Mouse (Mus musculus) T-helper 17 cell (primary cell): Measurements from ENCODE around the gene Tmem234.

ENCODE experiments used
- in situ Hi-C, 2 experiments: fragments of 300-600 bp; cut with MboI, MseI; formaldehyde crosslinking; loops; 1 replicate in 1 of 2; 2 replicates in 1 of 2; pipeline ENCODE4 v1.15.1; 2025; ENCODE audit warnings: high pct_unique_total_duplicates in 2 of 2

The Tmem234 gene

DNA sequence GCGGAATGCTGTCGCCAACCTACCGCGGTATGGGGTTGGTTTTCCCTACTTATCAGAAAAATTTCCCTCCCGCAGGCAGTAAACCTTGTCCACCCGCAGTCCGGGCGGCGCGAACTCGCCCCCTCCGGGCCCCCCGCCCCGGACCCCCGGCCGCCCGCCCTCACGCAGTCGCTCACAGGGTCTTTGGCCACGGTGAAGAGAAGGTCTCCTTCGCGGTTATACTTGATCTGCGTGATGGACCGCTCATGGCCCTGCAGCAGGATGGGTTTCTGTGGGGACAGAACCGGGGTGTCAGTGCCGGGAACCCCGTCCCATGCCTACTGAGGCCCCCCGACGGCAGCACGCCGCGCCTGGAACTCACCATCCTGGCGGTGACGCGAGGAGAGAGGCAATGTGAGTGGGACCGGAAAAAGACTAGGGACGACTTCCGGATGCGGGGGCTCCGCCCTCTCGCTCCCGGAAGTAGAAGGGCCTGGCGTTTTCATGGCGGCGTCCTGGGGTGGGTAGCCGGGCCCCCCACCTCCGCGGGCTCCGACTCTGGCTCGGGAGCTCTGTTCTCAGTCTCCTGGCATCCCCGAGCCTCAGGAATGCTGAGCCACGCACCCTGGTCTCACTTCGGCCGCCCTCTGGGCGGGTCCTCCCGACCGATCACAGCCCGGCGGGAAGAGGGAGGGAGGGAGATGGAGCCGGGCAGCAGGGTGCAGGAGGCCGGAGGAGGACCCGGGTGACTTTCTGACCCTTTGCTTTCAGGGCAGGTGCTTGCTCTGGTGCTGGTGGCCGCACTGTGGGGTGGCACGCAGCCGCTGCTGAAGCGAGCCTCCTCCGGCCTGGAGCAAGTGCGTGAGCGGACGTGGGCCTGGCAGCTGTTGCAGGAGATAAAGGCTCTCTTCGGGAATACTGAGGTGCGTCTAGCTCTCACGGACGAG is at the start of gene Tmem234, which contains the start of gene Eif3i:
Gene Tmem234 (plus strand): TSS at position 436 of the 926 bp plus-strand sequence.
Gene Eif3i (minus strand): TSS at position 416 of the 926 bp plus-strand sequence.
- in situ Hi-C loops: loop anchor here (5.0 to 10.0 kb wide), 2 partner anchors 43 to 46 kb away; no protein-coding TSS in a partner anchor

DNA sequence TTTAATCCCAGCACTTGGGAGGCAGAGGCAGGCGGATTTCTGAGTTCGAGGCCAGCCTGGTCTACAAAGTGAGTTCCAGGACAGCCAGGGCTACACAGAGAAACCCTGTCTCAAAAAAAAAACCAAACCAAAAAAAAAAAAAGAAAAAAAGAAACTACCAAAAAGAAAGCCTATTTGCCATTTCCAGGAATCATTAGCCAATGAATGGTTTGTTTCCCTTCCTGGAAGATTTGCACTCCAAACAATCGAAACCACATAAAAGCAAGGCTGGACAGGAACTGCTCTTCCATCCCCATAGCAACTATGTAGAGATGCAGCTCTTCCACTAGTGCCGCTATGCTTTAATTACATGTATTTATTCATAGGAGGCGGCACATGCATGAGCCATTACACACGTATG is 46.0 kb upstream of the Tmem234 start:
- in situ Hi-C loops: loop anchor here in 1 of 2 experiments (10.0 kb wide), 1 partner anchor 50 kb away; the partner anchor contains the start of genes Eif3i and Tmem234

DNA sequence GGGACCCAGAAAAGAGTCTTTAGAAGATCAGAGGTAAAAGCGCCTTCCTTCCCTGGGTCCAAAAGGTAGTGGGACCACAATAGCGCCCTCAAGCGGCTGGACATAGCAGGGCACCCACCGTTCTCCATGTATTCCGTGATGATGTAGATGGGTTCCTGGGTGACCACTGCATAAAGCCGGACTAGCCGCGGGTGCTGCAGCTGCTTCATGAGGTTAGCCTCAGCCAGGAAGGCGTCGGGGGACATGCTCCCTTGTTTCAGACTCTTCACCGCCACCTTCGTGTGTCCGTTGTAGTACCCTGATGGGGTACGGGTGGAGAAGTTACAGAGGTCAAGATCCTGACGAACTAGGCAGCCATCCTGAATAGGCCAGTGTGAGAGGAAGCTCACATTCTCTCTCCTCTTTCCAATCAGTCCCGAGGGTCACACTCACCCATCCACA is 45.0 kb upstream of the Tmem234 start:
- in situ Hi-C loops: loop anchor here (5.0 to 10.0 kb wide), 2 partner anchors 47 to 49 kb away; partner anchors contain the start of genes Eif3i (in 2 of the 2) and Tmem234 (in 2 of the 2)

DNA sequence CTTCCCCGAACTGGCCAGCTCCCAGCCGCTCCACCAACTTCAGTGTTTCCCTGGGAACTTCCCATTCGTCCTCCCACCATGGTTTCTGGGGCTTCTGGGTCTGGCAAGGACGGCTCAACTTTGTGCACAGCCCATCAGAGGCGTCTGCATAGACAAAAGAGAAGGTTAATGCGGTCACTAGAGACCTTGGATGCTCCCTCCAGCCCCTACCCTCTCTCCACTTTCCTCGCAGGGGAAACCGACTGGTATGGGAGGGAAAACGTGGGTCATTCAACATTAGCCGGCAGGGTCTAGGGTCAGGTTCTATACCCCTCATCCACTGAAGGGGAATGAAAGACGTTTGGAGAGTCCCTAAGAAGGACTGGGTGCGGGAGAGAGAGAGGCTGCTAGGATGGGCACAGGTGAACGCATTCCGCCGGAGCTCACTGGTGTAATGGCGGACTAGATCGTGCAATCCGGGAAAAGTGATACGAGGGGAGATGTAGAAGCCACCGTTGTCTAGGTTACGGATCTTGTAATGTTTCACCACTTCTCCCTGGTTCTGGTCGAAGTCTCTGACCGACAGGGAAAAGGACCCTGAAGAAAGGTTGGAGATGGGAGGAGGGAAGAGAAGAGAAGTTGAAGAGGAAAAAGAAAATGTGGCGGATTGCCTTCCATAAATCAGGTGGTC is 44.5 kb upstream of the Tmem234 start:
- in situ Hi-C loops: loop anchor here (5.0 to 10.0 kb wide), 2 partner anchors 46 to 49 kb away; partner anchors contain the start of genes Eif3i (in 2 of the 2) and Tmem234 (in 2 of the 2)

DNA sequence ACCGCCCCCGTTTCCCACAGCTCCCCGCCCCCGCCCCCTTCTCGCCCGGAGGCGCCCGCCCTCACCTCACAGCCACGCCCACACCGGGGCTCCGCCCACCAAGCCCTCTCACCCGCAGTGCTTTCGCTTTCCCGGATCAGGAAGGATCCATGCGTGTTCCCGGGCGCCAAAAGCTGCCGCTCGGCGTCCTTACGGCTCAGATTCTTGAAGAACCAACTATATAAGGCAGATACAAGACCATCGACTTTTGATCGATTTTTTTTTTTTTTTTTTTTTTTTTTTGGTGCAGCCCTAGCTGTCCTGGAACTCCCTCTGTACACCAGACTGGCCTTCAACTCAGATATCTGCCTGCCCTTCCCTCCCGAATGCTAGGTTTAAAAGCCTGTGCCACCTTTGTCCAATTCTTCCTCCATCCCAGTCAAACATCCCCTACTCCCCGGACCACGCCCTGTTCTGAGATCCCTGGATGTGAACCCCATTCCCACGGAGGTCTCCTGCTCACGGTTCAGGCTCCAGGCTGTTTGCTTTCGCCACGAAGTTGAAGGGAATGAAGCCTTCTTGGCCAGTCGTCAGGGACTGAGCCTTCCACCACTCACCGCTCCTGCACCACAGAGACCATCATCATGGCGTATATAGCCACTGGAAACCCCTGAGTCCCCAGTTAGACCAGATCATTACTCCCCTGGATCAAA is 43.8 kb upstream of the Tmem234 start:
- in situ Hi-C loops: loop anchor here (5.0 to 10.0 kb wide), 2 partner anchors 46 to 48 kb away; partner anchors contain the start of genes Eif3i (in 2 of the 2) and Tmem234 (in 2 of the 2)

DNA sequence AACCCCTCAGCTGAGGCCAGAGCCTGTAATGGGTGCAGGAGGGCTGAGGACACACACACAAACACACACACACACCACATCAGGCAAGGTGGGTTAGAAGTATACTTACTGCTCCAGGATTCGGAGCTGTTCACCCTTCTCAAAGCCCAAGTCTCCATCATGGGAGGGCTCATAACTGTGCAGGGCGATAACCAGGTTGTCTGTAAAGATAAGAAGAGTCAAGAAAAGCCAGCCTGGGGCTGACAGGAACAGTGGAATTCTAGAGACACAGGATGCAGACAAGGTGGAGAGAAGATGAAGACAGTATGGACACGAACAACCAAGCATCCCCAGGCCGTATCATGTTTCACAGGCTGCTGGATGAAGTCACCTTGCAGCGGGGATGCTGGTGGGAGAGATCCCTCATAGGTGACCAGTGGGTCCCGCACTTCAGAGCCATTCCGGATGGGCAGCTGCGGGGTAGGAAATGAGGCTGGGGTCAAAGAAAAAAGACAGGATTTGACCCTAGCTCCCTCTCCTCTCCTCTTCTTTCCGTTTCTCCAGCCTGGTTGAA is 43.1 kb upstream of the Tmem234 start:
- in situ Hi-C loops: loop anchor here (5.0 to 10.0 kb wide), 2 partner anchors 45 to 47 kb away; partner anchors contain the start of genes Eif3i (in 2 of the 2) and Tmem234 (in 2 of the 2)

DNA sequence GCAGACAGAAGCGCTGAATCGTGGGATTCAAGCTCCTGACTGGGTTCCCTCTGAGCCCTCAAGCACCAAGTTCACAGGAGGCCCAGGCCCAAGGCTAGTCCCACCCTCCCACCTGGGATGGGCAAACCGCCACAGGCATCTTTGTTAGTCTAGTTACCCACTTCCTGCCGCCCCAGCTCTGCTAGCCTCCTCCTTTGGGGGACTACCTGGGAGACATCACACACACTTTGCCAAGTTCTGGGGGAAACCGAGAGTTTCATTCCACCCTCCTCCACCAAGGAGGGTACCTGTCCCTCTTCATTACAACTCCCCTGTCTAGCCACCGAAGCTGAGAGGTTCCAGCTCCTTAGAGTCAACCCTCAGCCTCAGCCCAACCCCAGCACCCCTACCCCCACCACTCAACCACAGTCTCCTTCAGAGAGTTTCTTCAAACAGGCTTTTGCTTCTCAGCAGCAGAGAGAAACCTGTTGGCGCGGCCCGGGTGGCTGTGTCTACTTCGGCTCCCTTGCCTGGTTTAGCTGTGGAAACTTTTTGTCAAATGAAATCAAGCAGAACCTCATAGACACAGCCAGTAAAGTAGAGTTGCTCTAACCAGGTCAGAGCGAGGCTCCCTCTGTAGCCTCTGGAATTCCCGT is 42.0 kb upstream of the Tmem234 start:
- in situ Hi-C loops: loop anchor here (5.0 to 10.0 kb wide), 2 partner anchors 44 to 46 kb away; partner anchors contain the start of genes Eif3i (in 2 of the 2) and Tmem234 (in 2 of the 2)

DNA sequence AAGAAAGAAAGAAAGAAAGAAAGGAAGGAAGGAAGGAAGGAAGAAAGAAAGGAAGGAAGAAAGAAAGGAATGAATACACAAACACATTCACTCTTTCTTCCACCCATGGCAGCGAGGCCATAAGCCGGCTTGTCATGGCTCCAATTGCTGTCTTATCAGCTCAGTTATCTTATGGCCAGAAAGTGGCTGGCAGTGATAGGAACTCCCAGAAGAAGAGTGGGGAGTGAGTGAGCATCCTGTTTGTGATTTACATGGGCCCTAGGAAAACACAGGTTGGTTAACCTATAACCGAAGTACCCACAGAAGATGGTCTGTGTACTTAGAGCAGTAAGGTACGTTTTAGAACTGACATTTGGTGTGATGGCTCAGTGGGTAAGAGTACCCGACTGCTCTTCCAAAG is 39.3 kb upstream of the Tmem234 start:
- in situ Hi-C loops: no loop called here

DNA sequence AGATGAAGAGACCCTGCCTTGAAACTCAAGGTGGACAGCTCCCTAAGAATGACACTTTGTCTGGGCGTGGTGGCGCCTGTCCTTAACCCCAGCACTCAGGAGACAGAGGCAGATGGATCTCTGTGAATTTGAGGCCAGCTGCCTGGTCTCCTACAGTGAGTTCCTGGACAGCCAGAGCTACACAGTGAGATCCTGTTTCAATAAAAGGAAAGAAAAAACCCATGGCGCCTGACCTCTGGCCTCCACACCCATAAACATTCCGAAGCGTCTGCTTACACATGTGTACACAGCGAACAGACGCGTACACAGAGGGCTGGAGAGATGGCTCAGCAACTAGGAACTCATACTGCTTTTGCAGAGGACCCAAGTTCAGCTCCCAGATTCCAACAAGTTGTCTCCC is 36.8 kb upstream of the Tmem234 start:
- in situ Hi-C loops: no loop called here

DNA sequence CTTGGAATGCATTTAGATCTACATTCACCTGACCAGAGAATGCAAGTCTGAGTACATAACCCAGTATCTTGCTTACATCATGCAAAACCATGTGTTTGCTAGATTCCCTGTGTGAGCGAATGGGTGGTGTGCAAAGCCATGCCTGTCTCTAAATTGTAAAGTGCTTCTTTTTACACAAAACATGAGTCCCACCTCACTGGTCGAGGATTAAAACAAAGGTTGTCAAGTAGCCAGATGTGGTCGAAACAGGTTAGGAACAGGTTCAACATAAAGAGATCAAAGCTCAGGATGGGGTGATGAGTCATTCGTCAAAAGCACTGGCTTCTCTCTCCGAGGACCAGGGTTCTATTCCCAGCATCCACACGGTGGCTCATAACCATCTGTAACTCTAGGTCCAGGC is 35.3 kb upstream of the Tmem234 start:
- in situ Hi-C loops: no loop called here

DNA sequence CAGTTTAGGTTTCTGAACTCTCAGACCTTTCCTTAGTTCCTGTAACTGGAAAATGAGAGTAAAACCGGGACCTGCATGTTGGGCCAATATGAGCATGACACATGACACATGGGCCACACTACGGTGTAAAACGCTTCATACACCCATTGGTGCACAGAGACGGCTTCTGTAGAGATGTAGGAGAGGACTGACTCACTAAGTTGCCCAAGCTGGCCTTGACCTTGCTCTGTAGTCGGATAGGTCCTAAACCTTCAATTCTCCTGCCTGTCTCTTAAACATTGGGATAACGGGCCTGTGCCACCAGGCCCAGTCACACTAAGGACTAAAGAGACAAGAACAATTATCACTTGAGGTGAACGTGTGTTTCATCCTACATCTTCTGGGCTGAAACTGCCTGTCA is 32.1 kb upstream of the Tmem234 start:
- in situ Hi-C loops: no loop called here

DNA sequence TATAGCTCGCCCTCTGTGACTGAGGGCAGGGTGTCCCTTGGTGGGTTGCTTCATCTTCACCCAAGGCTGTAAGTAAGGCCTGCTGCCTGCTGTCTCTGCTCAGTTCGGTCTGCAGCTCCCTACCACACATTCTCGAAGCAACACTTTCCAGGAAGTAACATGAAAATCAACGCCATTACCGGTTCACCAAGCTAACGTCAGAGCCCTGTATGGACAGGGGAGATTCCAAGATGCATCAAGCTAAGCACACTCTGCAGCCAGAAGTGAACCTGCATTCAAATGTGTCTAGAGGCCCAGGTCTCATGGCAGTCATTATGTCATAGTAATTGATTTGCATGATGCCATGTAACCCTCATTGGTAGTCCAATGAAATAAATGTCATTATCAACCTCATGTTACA is 30.4 kb upstream of the Tmem234 start:
- in situ Hi-C loops: no loop called here

DNA sequence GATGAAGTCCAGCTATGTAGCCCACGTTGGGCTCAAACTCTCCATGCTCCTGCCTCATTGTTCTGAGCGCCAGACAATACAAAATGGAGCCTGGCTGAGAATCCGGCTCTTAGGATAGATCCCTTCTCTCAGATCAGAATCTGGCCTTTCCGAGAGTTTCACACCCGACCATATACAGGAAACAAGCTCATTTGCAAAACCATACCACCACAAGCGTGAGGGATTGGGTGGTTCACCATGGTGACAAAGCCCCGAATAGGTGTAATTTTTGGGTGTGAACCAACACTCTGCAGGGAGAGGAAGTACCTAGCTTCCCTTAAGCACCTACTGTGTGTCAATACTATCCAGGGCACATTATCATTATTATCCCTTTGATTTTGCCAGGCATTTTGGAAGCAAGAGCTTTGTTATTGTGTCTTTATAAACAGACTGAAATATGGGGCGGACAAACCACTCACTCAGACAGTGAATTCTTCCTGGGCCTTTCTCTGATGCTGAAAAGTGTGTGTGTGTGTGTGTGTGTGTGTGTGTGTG is 28.9 kb upstream of the Tmem234 start:
- in situ Hi-C loops: no loop called here

DNA sequence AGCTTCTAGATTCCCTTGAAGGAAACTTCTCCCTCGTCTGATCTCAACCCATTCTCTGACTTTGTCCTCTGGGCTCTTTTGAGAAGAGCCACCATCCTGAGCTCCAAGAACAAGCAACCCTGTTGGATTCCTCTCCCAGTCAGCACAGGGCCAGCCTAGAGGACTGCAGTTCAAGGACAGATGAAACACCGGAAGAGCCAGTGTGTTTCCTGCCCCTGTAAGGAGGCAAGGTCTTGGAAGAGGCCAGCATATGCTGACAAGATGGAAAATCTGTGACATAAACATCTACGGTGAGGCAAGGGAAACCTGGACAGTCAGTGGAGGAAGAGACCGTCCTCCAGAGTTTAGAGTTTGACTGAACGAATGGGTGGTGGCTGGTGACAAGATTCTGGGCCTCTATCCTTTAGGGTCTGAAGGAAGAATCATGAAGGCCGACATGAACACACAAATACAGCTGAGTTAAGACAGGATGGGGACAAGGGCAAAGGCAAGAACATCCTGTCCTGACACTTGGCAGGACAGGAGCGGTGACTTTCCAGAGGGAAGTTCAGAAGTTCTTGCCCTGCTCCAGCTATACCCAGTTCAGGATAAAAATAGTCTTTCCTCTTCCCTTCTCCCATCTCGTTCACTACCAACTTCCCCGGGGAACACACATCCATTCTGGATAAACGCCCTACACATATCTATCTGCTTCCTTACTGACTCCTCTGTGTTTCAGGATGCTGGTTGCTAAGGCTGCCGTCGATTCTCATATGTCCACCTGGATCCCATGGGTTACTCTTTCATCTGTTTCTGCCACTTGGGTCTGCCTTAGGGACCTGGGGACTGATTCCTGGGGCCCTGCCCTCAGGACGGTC is 28.0 kb upstream of the Tmem234 start:
- in situ Hi-C loops: no loop called here

DNA sequence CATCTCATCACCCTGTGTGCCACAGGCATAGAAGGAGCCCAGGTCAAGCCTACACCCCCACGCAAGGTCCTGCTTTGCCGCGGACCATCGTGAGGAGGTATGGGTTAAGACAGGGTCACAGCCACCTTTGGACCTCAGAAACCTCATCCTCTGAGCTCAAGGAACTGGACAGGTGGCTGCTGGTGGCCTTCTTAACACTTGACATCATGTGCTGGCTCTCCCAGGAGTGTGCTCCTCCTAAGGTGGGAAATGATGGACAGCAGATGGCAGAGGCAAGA is 27.4 kb upstream of the Tmem234 start:
- in situ Hi-C loops: no loop called here

DNA sequence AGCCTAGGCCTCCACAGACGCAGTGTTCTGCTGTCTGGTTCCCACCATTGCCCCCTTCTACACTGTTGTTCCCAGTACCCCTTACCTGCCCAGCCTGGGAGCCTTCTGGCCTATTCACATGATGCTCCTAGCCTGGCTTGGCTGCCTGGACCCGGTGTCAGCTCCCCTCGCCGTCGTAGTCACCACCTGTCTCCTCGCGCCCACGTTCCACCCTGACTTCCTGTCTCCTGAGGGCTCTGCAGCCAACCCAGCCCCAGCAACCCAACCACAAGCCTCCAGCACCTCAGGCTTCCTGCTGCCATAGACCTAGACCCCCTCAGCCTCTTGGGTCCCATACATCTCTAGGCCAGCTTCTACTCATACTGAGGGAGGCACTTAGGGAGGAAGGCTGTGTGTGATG is 27.0 kb upstream of the Tmem234 start, which contains the start of gene Lck:
Gene Lck (minus strand): TSS at position 212 of the 400 bp plus-strand sequence.
- in situ Hi-C loops: no loop called here

DNA sequence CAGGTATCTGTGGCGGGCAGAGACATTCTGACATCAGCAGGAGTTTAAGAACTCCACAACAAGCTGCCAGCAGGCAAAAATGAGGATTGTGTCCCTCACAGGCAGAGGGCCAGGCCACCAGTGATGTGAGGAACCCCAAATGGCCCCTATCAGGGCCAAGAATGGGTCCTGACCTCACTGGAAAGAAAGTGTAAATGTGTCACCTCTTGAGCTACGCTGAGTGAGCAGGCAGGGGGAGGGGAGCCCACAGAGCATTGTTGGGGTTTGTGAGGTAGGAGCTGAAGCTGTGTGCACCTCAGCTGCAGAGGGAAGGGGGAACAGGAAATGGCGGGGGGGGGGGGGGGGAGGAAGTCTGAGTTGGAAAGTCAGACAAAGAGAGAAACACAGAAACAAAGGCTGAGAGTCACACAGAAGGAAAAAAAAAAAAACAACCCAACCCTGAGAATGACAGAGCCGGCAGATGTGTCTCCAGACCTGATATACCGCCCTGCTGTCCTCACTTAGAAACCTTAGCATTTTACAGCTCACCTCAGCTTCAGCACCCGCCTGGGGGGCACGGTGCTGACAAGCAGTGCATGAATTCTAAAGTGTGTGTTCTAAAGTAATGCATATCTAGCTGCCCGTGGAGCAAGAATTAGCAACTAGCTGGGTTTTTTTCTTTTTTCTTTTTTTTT is 25.2 kb upstream of the Tmem234 start:
- in situ Hi-C loops: no loop called here

DNA sequence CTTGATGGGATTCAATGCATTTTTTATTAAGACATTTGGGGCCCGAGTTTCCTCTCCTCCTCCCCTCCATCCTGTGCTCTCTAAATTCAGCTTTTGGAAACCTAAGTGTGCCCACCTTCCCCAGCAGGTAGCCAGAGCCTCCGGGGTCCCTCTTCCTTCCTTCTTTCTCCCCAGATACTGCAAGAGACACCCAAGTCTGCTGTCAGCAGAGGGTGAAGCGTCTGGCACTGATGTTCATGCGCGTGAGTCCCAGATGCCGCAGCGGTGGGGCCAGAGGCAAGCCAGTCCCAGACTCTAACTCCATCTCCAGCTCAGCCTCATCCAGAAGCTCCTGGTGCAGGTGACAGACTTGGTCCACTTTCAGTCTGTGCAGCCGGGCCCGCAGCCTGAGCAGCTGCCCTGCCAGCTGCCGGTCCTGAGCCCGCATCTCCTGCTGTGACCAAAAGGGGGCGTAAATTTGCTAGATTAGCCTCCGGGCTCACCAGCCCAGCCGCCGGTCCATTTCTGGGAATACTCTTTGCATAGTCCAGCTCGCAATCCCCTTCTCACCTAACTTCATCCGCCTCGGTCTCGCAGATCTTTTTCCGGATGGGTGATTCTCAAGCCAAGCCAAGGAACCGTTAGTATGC is 23.5 kb upstream of the Tmem234 start:
- in situ Hi-C loops: no loop called here
